Mouse (Mus musculus) cerebellum, postnatal 10 days (tissue): ENCODE data around the gene Mki67.

Experiments
- DNase-seq, 2 experiments: peaks; one replicate each; pipeline ENCODE4 v3.0.0; 2021; ENCODE audit warnings: mixed read lengths in 2 of 2

Mki67 gene

GRCm38 (mm10) chr7:135715642-135716444 lies at the start of gene Mki67:
Gene Mki67 (minus strand): TSS chr7:135716361.
- DNase-seq, result peak; percentile 54 to 57

GRCm38 (mm10) chr7:135763311-135763710 lies 47.1 kb upstream of the Mki67 start:
- DNase-seq, result no peak

GRCm38 (mm10) chr7:135758754-135759510 lies 42.8 kb upstream of the Mki67 start:
- no peak for DNase-seq

GRCm38 (mm10) chr7:135758171-135758570 lies 42.0 kb upstream of the Mki67 start:
- no peak for DNase-seq

- DNase-seq, result no peak
These were observed 40.9 kb upstream of the Mki67 start for GRCm38 (mm10) chr7:135756984-135757586.

GRCm38 (mm10) chr7:135748986-135749385 lies 32.8 kb upstream of the Mki67 start:
- peak; percentile 70 for DNase-seq

GRCm38 (mm10) chr7:135747072-135747471 lies 30.9 kb upstream of the Mki67 start:
- no peak for DNase-seq

GRCm38 (mm10) chr7:135746528-135746927 lies 30.4 kb upstream of the Mki67 start:
- peak in 1 of 2 experiments; percentile 19 for DNase-seq

GRCm38 (mm10) chr7:135745091-135745490 lies 28.9 kb upstream of the Mki67 start:
- peak; percentile 45 to 63 for DNase-seq

GRCm38 (mm10) chr7:135740453-135740852 lies 24.3 kb upstream of the Mki67 start:
- DNase-seq, result no peak

- no peak for DNase-seq
These were observed 20.4 kb upstream of the Mki67 start for GRCm38 (mm10) chr7:135736581-135736886.

- peak; percentile 89 for DNase-seq
These were observed 19.8 kb upstream of the Mki67 start for GRCm38 (mm10) chr7:135735691-135736580.

- peak in 1 of 2 experiments; percentile 13 for DNase-seq
These were observed 18.9 kb upstream of the Mki67 start for GRCm38 (mm10) chr7:135734911-135735646.

- DNase-seq, result no peak
These were observed 18.2 kb upstream of the Mki67 start for GRCm38 (mm10) chr7:135734379-135734778.

GRCm38 (mm10) chr7:135728038-135728437 lies 11.9 kb upstream of the Mki67 start:
- no peak for DNase-seq

GRCm38 (mm10) chr7:135726707-135727106 lies 10.5 kb upstream of the Mki67 start:
- no peak for DNase-seq

GRCm38 (mm10) chr7:135723672-135724341 lies 7.6 kb upstream of the Mki67 start:
- peak; percentile 16 to 59 for DNase-seq

- peak; percentile 53 to 58 for DNase-seq
These were observed 6.1 kb upstream of the Mki67 start for GRCm38 (mm10) chr7:135722011-135722838.

GRCm38 (mm10) chr7:135721436-135721992 lies 5.4 kb upstream of the Mki67 start:
- DNase-seq, result no peak

- no peak for DNase-seq
These were observed 902 bp upstream of the Mki67 start for GRCm38 (mm10) chr7:135716968-135717557.
